Mouse (Mus musculus): ENCODE measurements around the gene Kat6b. TPM values are rescaled to one million over a fixed set of nuclear protein-coding genes. Genes with fewer than 3 reads are reported as not detected.

Gene Kat6b
- total RNA-seq, 2 experiments from 2014 or later, result 38.7 to 39.5 TPM

DNA sequence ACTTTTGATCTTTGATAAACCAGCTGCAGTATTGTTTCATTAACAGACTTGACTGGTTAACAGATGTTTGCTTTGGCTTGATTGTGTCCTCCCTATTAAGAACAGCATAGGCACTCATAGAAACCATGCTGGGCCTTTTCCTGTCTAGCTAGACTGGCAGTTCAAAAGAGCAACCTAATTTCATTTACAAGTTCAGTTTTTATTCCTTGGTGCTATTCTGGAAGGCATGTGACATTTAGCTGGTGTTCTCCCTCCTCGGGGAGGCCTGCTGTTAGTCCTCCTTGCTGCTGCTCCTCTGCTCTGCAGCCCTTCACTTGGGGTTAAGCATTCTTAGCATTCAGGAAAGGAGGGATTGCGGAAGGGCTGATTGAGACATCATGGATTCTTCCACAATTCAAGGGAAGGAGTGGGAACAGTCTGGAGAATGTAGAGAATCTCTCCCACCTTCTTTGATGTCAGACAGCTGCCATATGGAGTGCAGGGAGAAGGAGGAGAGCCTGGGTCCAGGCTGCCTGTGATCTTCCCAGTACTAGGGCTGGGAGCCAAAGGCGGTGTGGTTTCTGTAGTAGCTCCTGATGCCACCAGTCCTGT, 42.7 kb downstream of the Kat6b start:
- peak; percentile 45 for DNase-seq

DNA sequence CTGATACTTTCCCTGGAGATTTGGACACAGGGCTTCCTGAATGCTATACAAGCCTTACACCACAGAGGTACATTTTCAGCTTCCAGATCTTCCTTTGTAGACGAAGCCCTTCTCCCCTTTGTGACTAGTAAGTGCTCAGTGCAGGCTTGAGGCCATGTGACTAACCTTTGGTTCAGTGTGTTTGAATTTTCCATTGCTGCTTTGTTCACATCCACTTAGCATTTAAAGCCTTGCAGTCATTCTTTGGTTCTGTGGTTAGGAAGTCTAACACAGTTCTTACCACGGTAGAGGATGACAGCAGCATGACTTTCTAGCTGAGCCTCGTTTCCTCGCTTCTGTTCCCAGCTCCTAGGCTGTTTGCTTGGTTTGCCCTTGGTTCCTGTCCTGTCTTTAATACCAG, 44.4 kb downstream of the Kat6b start:
- no peak for DNase-seq

GRCm38 (mm10) chr14:21533566-21533965, 52.3 kb downstream of the Kat6b start:
- no peak for DNase-seq

- no peak for DNase-seq
Observed at GRCm38 (mm10) chr14:21534066-21534465, 52.8 kb downstream of the Kat6b start.

GRCm38 (mm10) chr14:21534542-21535272, 53.5 kb downstream of the Kat6b start:
- no peak for DNase-seq

- DNase-seq, result no peak
Observed at GRCm38 (mm10) chr14:21536485-21537181, 55.4 kb downstream of the Kat6b start.

DNA sequence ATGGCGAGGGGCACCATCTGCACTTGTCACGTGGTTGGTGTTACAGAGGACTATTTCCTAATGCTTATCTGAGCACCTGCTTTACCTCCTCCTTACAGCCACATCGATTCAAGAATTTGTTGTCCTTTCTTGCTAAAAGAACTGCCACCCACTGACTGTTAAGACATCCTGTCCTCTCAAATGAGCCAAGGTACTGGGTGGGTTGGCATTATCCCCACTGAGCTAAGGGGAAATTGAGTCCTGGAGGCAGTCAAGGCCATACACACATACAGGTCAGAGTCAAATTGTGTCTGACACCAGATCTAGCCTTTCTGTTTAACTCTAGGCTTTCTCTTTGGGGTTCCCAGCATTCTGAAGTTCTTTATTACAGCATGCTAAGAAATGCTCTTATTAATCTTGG, 56.6 kb downstream of the Kat6b start:
- DNase-seq, result no peak

- DNase-seq, result no peak
Observed at GRCm38 (mm10) chr14:21539731-21540130, 58.5 kb downstream of the Kat6b start.

GRCm38 (mm10) chr14:21540361-21540760, 59.1 kb downstream of the Kat6b start:
- DNase-seq, result no peak

DNA sequence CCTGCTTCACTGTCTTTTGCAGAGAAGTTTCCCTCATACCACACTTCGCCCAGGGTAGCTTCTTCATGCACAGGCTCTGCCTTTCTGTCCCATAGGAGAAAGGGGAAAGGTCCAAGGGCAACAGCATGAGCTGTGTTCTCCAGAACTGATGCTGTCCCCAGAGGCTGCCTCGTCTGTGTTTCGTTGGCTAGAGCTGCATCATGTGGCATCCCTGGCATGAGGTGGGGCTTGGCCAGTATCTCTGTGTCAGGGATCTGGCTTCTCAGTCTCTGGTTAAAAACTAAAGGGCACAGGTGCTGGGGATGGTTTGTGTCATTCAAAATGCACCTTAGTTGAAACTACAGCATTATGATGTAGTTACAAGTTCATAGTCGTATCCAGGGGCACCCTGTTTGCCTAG, 64.3 kb downstream of the Kat6b start:
- no peak for DNase-seq

GRCm38 (mm10) chr14:21546351-21546750, 65.1 kb downstream of the Kat6b start:
- no peak for DNase-seq

- DNase-seq, result no peak
Observed at GRCm38 (mm10) chr14:21547297-21547696, 66.1 kb downstream of the Kat6b start.

GRCm38 (mm10) chr14:21547965-21548364, 66.7 kb downstream of the Kat6b start:
- no peak for DNase-seq

- DNase-seq, result no peak
Observed at GRCm38 (mm10) chr14:21548952-21549607, 67.8 kb downstream of the Kat6b start.

GRCm38 (mm10) chr14:21549608-21550115, 68.4 kb downstream of the Kat6b start:
- no peak for DNase-seq

DNA sequence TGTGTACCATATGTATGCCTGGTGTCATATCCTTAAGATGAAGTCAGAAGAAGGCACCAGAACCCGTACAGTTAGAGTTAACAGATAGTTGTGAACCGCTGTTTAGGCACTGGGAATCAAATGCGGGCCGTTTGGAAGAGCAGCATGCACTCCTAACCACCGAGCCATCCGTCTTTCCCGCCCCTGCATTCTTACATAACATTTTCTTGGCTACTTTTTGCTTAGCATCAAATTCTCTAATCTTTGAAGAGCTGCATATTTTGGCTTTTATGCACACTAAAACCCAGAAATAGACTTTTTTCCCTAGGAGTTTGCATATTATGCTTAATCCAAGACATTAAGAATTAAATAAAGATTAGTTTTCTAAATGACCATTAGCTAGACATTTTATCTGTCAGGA, 69.3 kb downstream of the Kat6b start:
- no peak for DNase-seq

- DNase-seq, result no peak
Observed at GRCm38 (mm10) chr14:21551655-21552054, 70.4 kb downstream of the Kat6b start.

DNA sequence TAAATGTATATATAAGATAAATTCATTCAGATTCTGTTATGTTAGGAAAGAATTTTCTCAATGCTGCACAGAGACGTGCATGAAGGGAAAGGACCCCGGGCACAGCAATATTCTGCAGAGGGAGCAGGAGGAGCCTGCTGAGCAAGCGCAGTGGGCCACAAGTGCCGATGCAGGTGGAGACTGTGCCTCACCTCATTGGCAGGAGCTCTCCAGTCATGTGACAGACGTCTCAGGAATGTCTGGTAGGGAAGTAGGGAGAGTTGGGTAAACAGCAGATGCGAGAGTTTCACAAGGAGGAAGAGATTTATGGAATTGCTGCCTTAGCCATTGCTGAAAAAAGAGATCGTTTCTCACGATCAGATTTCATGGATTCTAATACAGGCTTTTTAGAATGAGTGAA, 71.7 kb downstream of the Kat6b start:
- no peak for DNase-seq

DNA sequence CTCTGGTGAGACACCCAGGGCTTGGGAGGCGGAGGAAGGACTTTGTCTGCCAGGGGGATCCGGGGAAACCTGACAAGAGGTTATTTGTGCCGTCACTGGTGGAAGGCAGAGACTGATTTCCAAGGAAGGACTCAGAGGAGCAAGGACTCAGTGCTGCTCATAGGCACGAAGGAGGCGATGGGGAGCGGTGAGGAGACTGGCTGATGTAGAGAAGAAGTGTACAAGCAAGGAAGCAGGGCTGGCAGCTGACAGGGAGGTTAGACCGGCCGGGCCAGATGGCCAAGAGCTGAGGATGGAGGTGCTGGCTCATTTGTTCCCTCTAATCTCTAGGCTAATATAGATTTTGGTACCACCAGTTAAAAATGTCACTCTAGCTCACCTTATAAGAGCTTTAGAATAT, 72.8 kb downstream of the Kat6b start:
- no peak for DNase-seq

- DNase-seq, result no peak
Observed at GRCm38 (mm10) chr14:21558440-21559131, 77.4 kb downstream of the Kat6b start.

GRCm38 (mm10) chr14:21559447-21559846, 78.2 kb downstream of the Kat6b start:
- DNase-seq, result no peak

DNA sequence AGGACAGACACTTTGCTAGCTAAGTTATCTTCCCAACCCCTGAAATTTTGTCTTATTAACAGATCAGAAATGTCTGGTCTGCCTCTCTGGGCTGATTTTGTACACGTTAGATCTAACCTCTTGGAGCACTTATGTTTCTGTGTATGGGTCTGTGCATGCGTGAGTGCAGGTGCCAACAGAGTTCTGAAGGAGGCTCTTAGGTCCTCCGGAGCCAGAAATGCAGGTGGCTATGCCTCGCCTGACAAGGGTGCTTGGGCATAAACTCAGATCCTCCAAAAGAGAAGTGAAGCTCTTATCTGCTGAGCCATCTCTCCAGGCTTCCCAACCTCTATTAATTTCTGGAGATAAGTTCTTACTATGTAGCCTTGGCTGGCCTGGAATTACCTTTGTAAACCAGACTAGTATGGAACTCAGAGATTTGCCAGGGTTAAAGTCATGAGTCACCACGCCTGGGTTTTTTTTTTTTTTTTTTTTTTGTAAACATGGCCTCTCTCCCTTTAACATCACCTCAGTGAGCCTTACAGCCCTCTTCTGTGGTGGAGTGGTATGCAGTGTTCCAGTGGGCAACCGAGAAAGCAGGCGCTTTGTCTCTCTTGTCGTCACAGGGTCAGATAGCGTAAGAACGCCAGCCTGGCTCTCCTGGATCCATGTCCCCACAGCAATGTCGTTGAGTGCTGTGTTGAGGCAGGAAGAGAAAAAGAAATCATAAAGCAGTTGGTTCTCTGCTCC, 79.4 kb downstream of the Kat6b start:
- no peak for DNase-seq

Data from heart, postnatal 4 days (tissue).